Mouse (Mus musculus) cerebellum, adult 18-20 months (tissue): ENCODE results near the gene Alk.

Experiments
- DNase-seq, 2 experiments: peaks; one replicate each; pipeline ENCODE4 v3.0.0; 2021

Gene Alk

GRCm38 (mm10) chr17:72395956-72396355 is 208.5 kb downstream of the Alk start:
- no peak for DNase-seq

- DNase-seq = no peak
These were observed 235.4 kb downstream of the Alk start for GRCm38 (mm10) chr17:72368991-72369390.

DNA sequence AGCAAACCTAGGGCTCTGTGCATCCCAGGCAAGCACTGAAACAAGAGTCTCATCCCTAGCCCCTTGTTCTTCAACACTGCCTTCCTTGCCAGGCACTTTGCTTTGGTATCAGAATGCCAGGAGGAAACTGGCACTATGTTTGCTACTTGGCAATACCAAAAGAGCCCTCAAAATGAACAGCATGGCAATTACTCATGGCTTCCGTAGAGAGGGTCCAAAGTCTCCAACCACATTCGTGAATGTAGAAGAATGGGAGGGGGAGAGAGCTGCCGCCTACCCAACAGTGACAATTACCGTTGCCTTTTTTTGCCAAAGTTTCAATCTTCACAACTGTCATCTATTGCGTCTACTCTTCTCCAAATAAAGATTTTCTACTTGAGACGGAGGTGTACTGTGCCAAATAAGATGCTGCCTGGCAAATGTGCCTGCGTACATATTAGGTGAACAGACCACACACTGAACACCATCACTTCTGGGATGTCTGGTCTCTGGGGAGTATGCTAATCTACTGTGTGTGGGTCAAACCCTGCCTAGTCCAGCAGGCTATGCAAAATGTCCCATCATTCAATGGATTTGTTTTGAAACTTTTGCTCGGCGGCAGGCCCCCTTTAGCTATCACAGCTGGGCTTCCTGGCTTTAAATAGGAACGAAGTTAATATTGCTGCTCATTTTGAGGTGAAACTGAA is 241.5 kb downstream of the Alk start:
- DNase-seq = no peak

GRCm38 (mm10) chr17:72361961-72362360 is 242.5 kb downstream of the Alk start:
- DNase-seq = no peak

GRCm38 (mm10) chr17:72356759-72357302 is 247.6 kb downstream of the Alk start:
- no peak for DNase-seq

DNA sequence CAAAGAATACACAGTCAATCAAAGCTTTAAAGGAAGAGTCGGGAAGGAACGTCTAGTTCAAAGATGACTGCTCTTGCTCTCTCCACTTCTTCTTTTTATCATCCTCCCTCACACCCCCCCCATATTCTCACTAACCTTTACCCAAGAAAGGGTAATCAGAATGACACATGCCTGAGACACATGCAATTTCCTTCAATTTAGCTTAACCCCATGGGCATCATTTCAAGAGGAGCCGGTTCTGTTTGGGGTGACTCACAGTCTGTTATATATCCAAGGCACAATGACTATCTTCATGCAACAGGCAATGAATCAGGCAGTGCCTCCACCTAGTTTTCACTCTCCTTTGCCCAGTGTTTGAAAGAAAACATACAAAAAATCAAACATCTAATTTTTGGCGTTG is 265.0 kb downstream of the Alk start:
- no peak for DNase-seq

DNA sequence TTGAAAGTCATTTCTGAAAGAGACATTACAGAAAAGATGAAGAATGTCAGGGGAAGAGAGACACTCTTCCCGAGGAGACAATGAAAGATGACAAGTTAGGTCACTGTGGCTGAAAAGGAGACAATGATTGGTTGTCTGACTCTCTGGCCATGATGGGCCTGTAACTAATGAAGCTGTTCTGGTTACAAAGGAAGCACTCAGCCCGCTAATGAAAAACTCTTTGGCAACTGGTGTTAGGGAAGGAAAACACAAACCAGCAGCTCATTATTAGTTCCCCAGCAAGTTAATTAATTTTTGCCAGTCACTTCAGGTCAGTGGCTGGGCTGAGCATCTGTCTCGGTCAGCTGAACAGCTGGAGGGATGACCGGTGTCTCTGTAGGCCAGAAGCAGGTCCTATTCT is 271.5 kb downstream of the Alk start:
- no peak for DNase-seq

- no peak for DNase-seq
These were observed 278.5 kb downstream of the Alk start for GRCm38 (mm10) chr17:72325941-72326340.

DNA sequence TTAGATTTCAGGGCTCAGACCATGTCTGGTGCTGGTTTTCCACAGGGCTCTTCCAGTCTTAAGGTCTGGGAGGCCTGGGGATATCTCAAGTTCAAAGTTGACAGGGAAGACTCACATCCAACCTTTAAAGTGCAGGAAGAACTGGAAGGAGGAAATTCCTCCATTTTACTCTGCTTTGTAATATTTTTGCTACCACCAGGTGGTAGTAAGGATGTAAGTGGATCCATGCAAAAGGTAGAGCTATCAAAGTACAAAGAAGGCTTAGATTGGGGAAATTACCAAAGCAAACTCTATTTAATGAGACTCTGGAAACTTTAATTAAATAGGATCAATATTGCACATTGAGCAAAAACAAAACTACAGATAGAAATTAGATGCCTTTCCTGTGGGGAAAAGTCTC is 284.9 kb downstream of the Alk start:
- no peak for DNase-seq

- DNase-seq = no peak
These were observed 304.8 kb downstream of the Alk start for GRCm38 (mm10) chr17:72299651-72300050.

- DNase-seq = no peak
These were observed 308.1 kb downstream of the Alk start for GRCm38 (mm10) chr17:72296349-72296748.

- DNase-seq = no peak
These were observed 311.2 kb downstream of the Alk start for GRCm38 (mm10) chr17:72293267-72293580.

GRCm38 (mm10) chr17:72292444-72293266 is 311.8 kb downstream of the Alk start:
- no peak for DNase-seq

GRCm38 (mm10) chr17:72285961-72286360 is 318.5 kb downstream of the Alk start:
- no peak for DNase-seq

DNA sequence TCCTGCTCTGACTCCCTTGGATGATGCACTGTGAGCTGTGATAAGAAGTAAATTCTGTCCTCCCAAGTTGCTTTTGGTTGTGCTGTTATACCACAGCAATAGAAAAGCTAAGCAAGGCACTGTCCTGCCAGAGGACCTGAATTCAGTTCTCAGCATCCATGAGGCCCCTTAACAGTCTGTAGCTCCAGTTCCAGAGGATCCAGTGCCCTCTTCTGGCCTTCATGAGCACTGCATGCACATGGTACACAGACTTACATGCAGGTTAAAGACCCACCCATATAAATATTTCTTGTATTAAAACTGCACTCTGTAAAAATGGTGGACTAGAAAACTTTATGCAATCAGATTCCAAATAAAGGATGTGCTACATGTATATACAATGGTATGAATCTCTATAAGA is 326.1 kb downstream of the Alk start:
- no peak for DNase-seq

DNA sequence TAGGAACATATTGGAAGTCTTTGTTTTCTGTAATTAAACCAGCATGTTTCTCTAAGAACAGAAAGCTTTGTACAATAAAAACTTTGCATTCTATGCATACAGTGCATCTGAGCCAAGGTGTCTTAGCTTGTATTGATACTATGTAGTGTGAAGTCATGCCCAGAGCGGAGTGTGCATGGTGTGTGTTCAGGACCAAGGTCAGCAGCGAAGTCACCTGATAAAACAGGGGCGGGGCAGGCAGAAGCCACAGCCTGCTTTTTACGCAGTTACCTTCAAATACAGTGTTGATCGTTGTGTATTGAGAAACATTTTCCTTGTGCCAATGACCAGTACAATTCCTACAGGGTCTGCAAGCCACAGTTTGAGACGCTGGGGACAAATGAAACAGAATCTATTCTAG is 327.6 kb downstream of the Alk start:
- no peak for DNase-seq

GRCm38 (mm10) chr17:72275391-72275904 is 329.0 kb downstream of the Alk start:
- no peak for DNase-seq

GRCm38 (mm10) chr17:72274205-72274604 is 330.2 kb downstream of the Alk start:
- no peak for DNase-seq

DNA sequence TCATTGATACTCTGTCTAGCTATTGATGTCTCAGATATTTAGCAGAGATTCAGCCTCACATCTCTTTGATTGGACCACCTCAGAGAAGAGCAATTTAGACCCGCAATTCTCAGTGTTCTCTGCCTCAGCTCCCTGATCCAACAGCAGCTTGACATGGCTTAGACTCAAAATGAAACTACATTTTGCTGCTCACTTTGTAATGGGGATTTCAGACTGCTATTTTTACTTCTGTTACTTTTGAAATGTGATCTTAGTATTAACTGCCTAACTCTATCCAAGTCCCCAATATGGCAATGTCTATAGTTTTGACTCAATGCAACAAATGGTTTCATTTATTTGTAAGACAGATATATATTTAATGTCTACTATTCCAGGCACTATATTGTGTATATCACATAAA is 332.8 kb downstream of the Alk start:
- no peak for DNase-seq

GRCm38 (mm10) chr17:72268529-72268928 is 335.9 kb downstream of the Alk start:
- no peak for DNase-seq

GRCm38 (mm10) chr17:72265171-72266022 is 339.0 kb downstream of the Alk start:
- DNase-seq = no peak

- DNase-seq = no peak
These were observed 351.0 kb downstream of the Alk start for GRCm38 (mm10) chr17:72253411-72253810.

- no peak for DNase-seq
These were observed 352.9 kb downstream of the Alk start for GRCm38 (mm10) chr17:72251554-72251953.
